In genomic region chr12:34440930-34441329, GRCm38 (mm10) we compare ENCODE assay signal across 20 mouse cellular contexts.
DNase-seq lines count a peak whose midpoint lies in the region; ATAC-seq and TF ChIP-seq lines count a peak whose summit lies in the region.
"Had no signal": no experiment of that assay in that cellular context is flagged by ENCODE, and none has a peak within 500 bp of the region (broad histone marks: within the 10 kb centered on the region; RNA-seq: fewer than 3 reads in every experiment).

No protein-coding gene starts in this region.

- no peak for TF ChIP-seq CTCF in forebrain, postnatal 0 days (IDR thresholded peaks at IDR 0.05; ENCODE audit: low read depth)

- peak overlapping the region; percentile 40; the same call in 1 of the 2 replicates for H3K27ac ChIP-seq in forebrain, postnatal 0 days (ENCODE audit: low read depth, low read length)
- no peak overlapping the region for H3K27ac ChIP-seq in forebrain, embryonic 15.5 days (replicated peaks)
- H3K27ac ChIP-seq in heart, embryonic 15.5 days: peak overlapping the region; percentile 27; the same call in 1 of the 2 replicates
- 0 out of 2 replicates have a peak overlapping the region, but pooled peaks have one; percentile 34 for H3K27ac ChIP-seq in midbrain, embryonic 15.5 days
- no peak overlapping the region for H3K27ac ChIP-seq in hindbrain, embryonic 11.5 days (ENCODE audit: low read depth, low read length)
- H3K27ac ChIP-seq: embryonic facial prominence, embryonic 10.5 days; gastrocnemius, adult 2 months; limb, embryonic 10.5 days had no signal

- no peak overlapping the region for H3K9ac ChIP-seq in forebrain, postnatal 0 days
- no peak overlapping the region for H3K9ac ChIP-seq in forebrain, embryonic 15.5 days (replicated peaks)
- no peak overlapping the region for H3K9ac ChIP-seq in heart, embryonic 15.5 days
- no peak overlapping the region for H3K9ac ChIP-seq in midbrain, embryonic 15.5 days
- no peak overlapping the region for H3K9ac ChIP-seq in hindbrain, embryonic 11.5 days (ENCODE audit: low read depth, low read length)
- H3K9ac ChIP-seq: liver, postnatal 0 days had no signal

- no peaks in the 10 kb centered on the region for H3K36me3 ChIP-seq in forebrain, postnatal 0 days (ENCODE audit: insufficient read depth)
- no peaks in the 10 kb centered on the region for H3K36me3 ChIP-seq in forebrain, embryonic 15.5 days
- H3K36me3 ChIP-seq in heart, embryonic 15.5 days: no peaks in the 10 kb centered on the region
- H3K36me3 ChIP-seq in midbrain, embryonic 15.5 days (replicated peaks): no peaks in the 10 kb centered on the region
- no peaks in the 10 kb centered on the region for H3K36me3 ChIP-seq in hindbrain, embryonic 11.5 days (ENCODE audit: control insufficient read depth, insufficient read depth, low read length)
- H3K36me3 ChIP-seq: embryonic facial prominence, embryonic 10.5 days; limb, embryonic 10.5 days had no signal

- no peak overlapping the region for H3K4me3 ChIP-seq in forebrain, postnatal 0 days (ENCODE audit: low read depth, low read length)
- H3K4me3 ChIP-seq in forebrain, embryonic 15.5 days: no peak overlapping the region
- no peak overlapping the region for H3K4me3 ChIP-seq in heart, embryonic 15.5 days
- H3K4me3 ChIP-seq in midbrain, embryonic 15.5 days: no peak overlapping the region
- H3K4me3 ChIP-seq in hindbrain, embryonic 11.5 days (ENCODE audit: low read depth, low read length): no peak overlapping the region
- H3K4me3 ChIP-seq: embryonic facial prominence, embryonic 10.5 days; gastrocnemius, adult 2 months; limb, embryonic 10.5 days had no signal

- no peaks in the 10 kb centered on the region for H3K27me3 ChIP-seq in forebrain, postnatal 0 days (ENCODE audit: insufficient read depth, low read length)
- no peaks in the 10 kb centered on the region for H3K27me3 ChIP-seq in forebrain, embryonic 15.5 days
- H3K27me3 ChIP-seq in heart, embryonic 15.5 days: no peaks in the 10 kb centered on the region
- H3K27me3 ChIP-seq in midbrain, embryonic 15.5 days (replicated peaks): no peaks in the 10 kb centered on the region
- H3K27me3 ChIP-seq in hindbrain, embryonic 11.5 days (ENCODE audit: control insufficient read depth, insufficient read depth, low read length): no peaks in the 10 kb centered on the region
- H3K27me3 ChIP-seq: CH12.LX had no signal

- H3K4me1 ChIP-seq in forebrain, postnatal 0 days (ENCODE audit: insufficient read depth): peaks cover 6% of the 10 kb centered on the region; the same call in 1 of the 2 replicates
- H3K4me1 ChIP-seq in forebrain, embryonic 15.5 days: peaks cover 4% of the 10 kb centered on the region; the same call in 1 of the 2 replicates
- peaks cover 14% of the 10 kb centered on the region for H3K4me1 ChIP-seq in heart, embryonic 15.5 days (replicated peaks)
- H3K4me1 ChIP-seq in midbrain, embryonic 15.5 days: peaks cover 5% of the 10 kb centered on the region
- H3K4me1 ChIP-seq in hindbrain, embryonic 11.5 days (replicated peaks; ENCODE audit: control insufficient read depth, insufficient read depth, low read length): no peaks in the 10 kb centered on the region
- H3K4me1 ChIP-seq: embryonic facial prominence, embryonic 10.5 days; limb, embryonic 10.5 days had no signal

- peak; percentile 55 for ATAC-seq in forebrain, postnatal 0 days
- ATAC-seq in forebrain, embryonic 15.5 days (replicated peaks): no peak
- ATAC-seq in heart, embryonic 15.5 days (replicated peaks; ENCODE audit: insufficient number of reproducible peaks, insufficient read depth, low FRiP score, low read depth): no peak
- ATAC-seq in midbrain, embryonic 15.5 days (replicated peaks): peak; percentile 83; the same call in 1 of the 2 replicates
- no peak for ATAC-seq in hindbrain, embryonic 11.5 days (ENCODE audit: low FRiP score)
- ATAC-seq: forebrain, embryonic 14.5 days; hindbrain, embryonic 16.5 days; intestine, embryonic 16.5 days; liver, postnatal 0 days had no signal

- DNase-seq in forebrain, postnatal 0 days: no peak
- DNase-seq in heart, adult 18-20 months: no peak
- DNase-seq in brain, adult 2 months (ENCODE audit: low read depth, low spot score): peak; percentile 44
- no peak for DNase-seq in adrenal gland, postnatal 14 days
- DNase-seq in hindbrain, embryonic 11.5 days (ENCODE audit: low spot score): no peak
- DNase-seq: adrenal gland, postnatal 36 days; cerebellum, adult 9-10 months; gastrocnemius, adult 2 months; kidney, postnatal 36 days; liver, postnatal 0 days; lung, postnatal 10 days had no signal

- WGBS in forebrain, postnatal 0 days: 39% methylated on average over 8 of the region's 8 CpGs
- 57% methylated on average over 8 of the region's 8 CpGs for WGBS in forebrain, embryonic 15.5 days
- WGBS in heart, embryonic 15.5 days: 36% methylated on average over 8 of the region's 8 CpGs
- 38% methylated on average over 8 of the region's 8 CpGs for WGBS in midbrain, embryonic 15.5 days
- WGBS in hindbrain, embryonic 11.5 days: 64% methylated on average over 8 of the region's 8 CpGs

- H3K9me3 ChIP-seq in forebrain, postnatal 0 days (ENCODE audit: low read length): no peaks in the 10 kb centered on the region
- no peaks in the 10 kb centered on the region for H3K9me3 ChIP-seq in forebrain, embryonic 15.5 days
- H3K9me3 ChIP-seq in heart, embryonic 15.5 days (replicated peaks): no peaks in the 10 kb centered on the region
- H3K9me3 ChIP-seq in midbrain, embryonic 15.5 days: no peaks in the 10 kb centered on the region
- H3K9me3 ChIP-seq in hindbrain, embryonic 11.5 days (ENCODE audit: control insufficient read depth, low read length): no peaks in the 10 kb centered on the region
- H3K9me3 ChIP-seq: embryonic facial prominence, embryonic 10.5 days; limb, embryonic 10.5 days had no signal

- H3K4me2 ChIP-seq in forebrain, postnatal 0 days (ENCODE audit: low read depth): no peak overlapping the region
- no peak overlapping the region for H3K4me2 ChIP-seq in forebrain, embryonic 15.5 days (replicated peaks)
- no peak overlapping the region; the same call in 1 of the 2 replicates for H3K4me2 ChIP-seq in heart, embryonic 15.5 days
- H3K4me2 ChIP-seq in midbrain, embryonic 15.5 days: 0 out of 2 replicates have a peak overlapping the region, but pooled peaks have one; percentile 3
- H3K4me2 ChIP-seq in hindbrain, embryonic 11.5 days (replicated peaks; ENCODE audit: low read depth, low read length): no peak overlapping the region

Comparison
In these comparisons a context has a peak if more than half of its experiments do, and no peak if none do; other contexts are left out.
1. ATAC-seq: peak in forebrain, postnatal 0 days (single experiment) and midbrain, embryonic 15.5 days (single experiment); none in forebrain, embryonic 15.5 days (single experiment), heart, embryonic 15.5 days (single experiment) and hindbrain, embryonic 11.5 days (single experiment).
2. H3K27ac ChIP-seq: peak in forebrain, postnatal 0 days (single experiment), heart, embryonic 15.5 days (single experiment) and midbrain, embryonic 15.5 days (single experiment); none in forebrain, embryonic 15.5 days (single experiment) and hindbrain, embryonic 11.5 days (single experiment).